Mouse (Mus musculus): ENCODE data around the gene Il5.
"Not testable (repeated sequence)": the region's sequence is repeated elsewhere in the genome, so short reads cannot be mapped to it uniquely, and the experiment has no call there.

The Il5 gene

GRCm38 (mm10) chr11:53745260-53745659, 24.7 kb downstream of the Il5 start:
- DNase-seq (ENCODE audit: low spot score): no peak

- no peak for DNase-seq (ENCODE audit: low spot score)
These were observed 27.4 kb downstream of the Il5 start for GRCm38 (mm10) chr11:53747985-53748384.

- no peak for DNase-seq (ENCODE audit: low spot score)
These were observed 28.0 kb downstream of the Il5 start for GRCm38 (mm10) chr11:53748614-53749013.

GRCm38 (mm10) chr11:53749306-53749705, 28.7 kb downstream of the Il5 start:
- no peak for DNase-seq (ENCODE audit: low spot score)

- DNase-seq (ENCODE audit: low spot score): no peak
These were observed 29.2 kb downstream of the Il5 start for GRCm38 (mm10) chr11:53749716-53750352.

GRCm38 (mm10) chr11:53755011-53755595, 34.5 kb downstream of the Il5 start:
- DNase-seq (ENCODE audit: low spot score): no peak

GRCm38 (mm10) chr11:53757612-53758011, 37.0 kb downstream of the Il5 start:
- no peak for DNase-seq (ENCODE audit: low spot score)

GRCm38 (mm10) chr11:53758033-53758432, 37.4 kb downstream of the Il5 start:
- not testable (repeated sequence) for DNase-seq (ENCODE audit: low spot score)

- no peak for DNase-seq (ENCODE audit: low spot score)
These were observed 38.3 kb downstream of the Il5 start for GRCm38 (mm10) chr11:53758791-53759351.

- DNase-seq (ENCODE audit: low spot score): no peak
These were observed 39.2 kb downstream of the Il5 start for GRCm38 (mm10) chr11:53759545-53760406.

GRCm38 (mm10) chr11:53761284-53761683, 40.7 kb downstream of the Il5 start:
- no peak for DNase-seq (ENCODE audit: low spot score)

- peak; percentile 48 for DNase-seq (ENCODE audit: low spot score)
These were observed 41.2 kb downstream of the Il5 start for GRCm38 (mm10) chr11:53761822-53762221.

GRCm38 (mm10) chr11:53762426-53762825, 41.8 kb downstream of the Il5 start:
- DNase-seq (ENCODE audit: low spot score): no peak

- peak; percentile 81 for DNase-seq (ENCODE audit: low spot score)
These were observed 42.4 kb downstream of the Il5 start for GRCm38 (mm10) chr11:53762827-53763495.

GRCm38 (mm10) chr11:53763496-53764140, 43.0 kb downstream of the Il5 start:
- peak; percentile 85 for DNase-seq (ENCODE audit: low spot score)

- DNase-seq (ENCODE audit: low spot score): no peak
These were observed 44.0 kb downstream of the Il5 start for GRCm38 (mm10) chr11:53764581-53764980.

- no peak for DNase-seq (ENCODE audit: low spot score)
These were observed 48.0 kb downstream of the Il5 start for GRCm38 (mm10) chr11:53768422-53769184.

- no peak for DNase-seq (ENCODE audit: low spot score)
These were observed 48.6 kb downstream of the Il5 start for GRCm38 (mm10) chr11:53769185-53769576.

- peak; percentile 94 for DNase-seq (ENCODE audit: low spot score)
These were observed 49.1 kb downstream of the Il5 start, which contains the start of gene Irf1 for GRCm38 (mm10) chr11:53769760-53770124. Gene Irf1, plus strand, starts transcription at chr11:53770014.

GRCm38 (mm10) chr11:53770125-53770791, 49.7 kb downstream of the Il5 start:
- peak; percentile 70 for DNase-seq (ENCODE audit: low spot score)

Data from urinary bladder, postnatal 25 days (tissue).